Mouse (Mus musculus) brain, embryonic 14.5 days (tissue): Measurements from ENCODE around the gene Rwdd2b.

Experiments
- CTCF ChIP-seq: fragments of 200-500 bp; IDR thresholded peaks from 2 replicates; pipeline ENCODE4 v1.5.1; 2012; ENCODE audit warnings: inconsistent platforms, mild to moderate bottlenecking, moderate library complexity, borderline replicate concordance; ENCODE audit not compliant: insufficient read depth, insufficient read length; ENCODE audit errors: extremely low read depth
- POLR2A ChIP-seq: fragments of 200-500 bp; IDR thresholded peaks from 2 replicates; pipeline ENCODE4 v1.6.1; 2012; ENCODE audit warnings: mild to moderate bottlenecking, inconsistent platforms, borderline replicate concordance; ENCODE audit not compliant: poor library complexity, insufficient read depth, insufficient read length, severe bottlenecking; ENCODE audit errors: extremely low read depth

GRCm38 (mm10) chr16:87387444-87387977 is 52.9 kb downstream of the Rwdd2b start:
- no peak for TF ChIP-seq POLR2A
- no peak for TF ChIP-seq CTCF
